Mouse (Mus musculus) embryo, embryonic 10 days (tissue): ENCODE results near the gene Hhatl.

ENCODE experiments used
- DNase-seq: peaks from one replicate; pipeline ENCODE4 v3.0.0-alpha.2; 2015; ENCODE audit warnings: low spot score

The Hhatl gene

GRCm38 (mm10) chr9:121791757-121792521 is at the start of gene Hhatl:
TSS of gene Hhatl (minus strand) at chr9:121792507.
- no peak for DNase-seq

DNA sequence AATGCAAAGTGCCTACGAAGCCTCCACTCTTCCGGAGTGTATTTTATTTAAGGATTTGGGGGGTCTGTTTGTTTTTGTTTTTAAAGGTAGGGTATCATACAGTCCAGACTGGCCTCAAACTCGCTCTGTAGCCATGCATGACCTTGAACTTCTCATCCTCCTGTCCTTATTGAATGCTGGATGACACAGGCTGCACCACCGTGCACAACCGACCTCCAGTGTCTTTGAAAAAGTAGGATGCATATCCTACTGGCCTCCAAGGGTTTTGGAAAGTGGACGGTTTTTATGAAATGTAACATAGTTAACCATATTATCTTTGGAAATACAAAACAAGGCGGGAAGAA is 47.3 kb upstream of the Hhatl start:
- no peak for DNase-seq

GRCm38 (mm10) chr9:121838829-121839621 is 46.7 kb upstream of the Hhatl start, which contains the start of gene Ccdc13:
TSS of gene Ccdc13 (minus strand) at chr9:121839461.
- peak; percentile 94 for DNase-seq

GRCm38 (mm10) chr9:121838008-121838407 is 45.7 kb upstream of the Hhatl start:
- DNase-seq, result no peak

- DNase-seq, result no peak
Observed at GRCm38 (mm10) chr9:121833825-121834224, 41.5 kb upstream of the Hhatl start.

DNA sequence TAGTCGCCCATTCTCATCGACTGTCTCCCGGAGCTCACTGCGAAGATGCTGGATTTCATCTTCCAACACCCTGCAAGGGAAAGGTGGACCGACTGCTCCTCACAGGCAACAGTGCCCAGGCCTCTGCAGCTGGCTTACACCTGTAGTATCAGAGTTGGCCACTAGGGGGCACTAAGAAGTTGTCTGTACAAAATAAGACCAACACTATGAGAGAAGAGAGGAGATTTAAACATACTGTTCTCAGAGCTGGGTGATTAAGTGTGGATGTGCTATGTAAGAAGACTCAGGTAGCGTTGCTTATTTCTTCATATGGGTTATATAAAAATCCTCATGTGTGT is 38.6 kb upstream of the Hhatl start:
- DNase-seq, result peak; percentile 78

GRCm38 (mm10) chr9:121830243-121830955 is 38.1 kb upstream of the Hhatl start:
- peak; percentile 52 for DNase-seq

GRCm38 (mm10) chr9:121829270-121829992 is 37.1 kb upstream of the Hhatl start:
- DNase-seq, result no peak

- no peak for DNase-seq
Observed at GRCm38 (mm10) chr9:121828314-121828713, 36.0 kb upstream of the Hhatl start.

- no peak for DNase-seq
Observed at GRCm38 (mm10) chr9:121826356-121826755, 34.0 kb upstream of the Hhatl start.

DNA sequence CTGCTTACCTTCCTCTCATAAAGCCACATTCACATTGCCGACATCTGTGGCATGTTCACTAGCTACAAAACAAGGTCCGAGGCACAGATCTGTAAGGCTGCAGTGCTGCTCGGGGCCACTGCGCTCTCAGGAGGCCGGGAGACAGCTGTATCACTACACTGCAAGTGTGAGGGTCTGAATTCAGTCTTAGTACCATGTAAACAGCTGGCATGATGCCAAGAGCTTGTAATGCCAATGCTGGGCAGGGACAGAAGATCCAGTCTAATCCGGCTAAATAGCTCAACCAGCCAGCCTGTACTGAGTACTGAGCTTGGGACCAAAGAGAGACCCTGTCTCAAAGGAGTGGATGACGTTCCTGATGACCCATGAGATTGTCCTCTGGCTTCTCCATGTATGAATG is 31.7 kb upstream of the Hhatl start:
- DNase-seq, result no peak

- DNase-seq, result no peak
Observed at GRCm38 (mm10) chr9:121823051-121823450, 30.7 kb upstream of the Hhatl start.

DNA sequence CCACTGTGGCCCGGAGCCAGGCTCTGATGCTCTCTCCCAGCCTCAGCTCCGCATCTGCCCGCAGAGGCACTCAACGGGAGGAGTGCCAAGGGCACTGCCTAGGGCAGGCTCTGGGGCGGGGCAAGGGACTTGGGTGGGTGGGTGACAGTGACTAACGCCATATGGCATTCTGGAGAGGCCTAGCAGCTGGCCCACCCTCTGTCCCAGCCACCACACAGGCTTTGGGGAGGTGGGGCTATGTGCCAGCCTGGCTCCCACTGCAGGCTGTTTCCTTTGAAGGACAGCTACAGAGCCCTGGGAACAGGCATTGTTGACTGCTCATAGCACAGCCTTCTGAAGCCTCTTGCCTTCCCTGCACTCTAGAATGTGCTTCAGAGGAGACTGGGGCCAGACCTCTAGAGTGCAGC is 30.3 kb upstream of the Hhatl start:
- DNase-seq, result no peak

GRCm38 (mm10) chr9:121820765-121821164 is 28.5 kb upstream of the Hhatl start:
- no peak for DNase-seq

GRCm38 (mm10) chr9:121819771-121820471 is 27.6 kb upstream of the Hhatl start:
- no peak for DNase-seq

- no peak for DNase-seq
Observed at GRCm38 (mm10) chr9:121819073-121819770, 26.9 kb upstream of the Hhatl start.

- no peak for DNase-seq
Observed at GRCm38 (mm10) chr9:121815183-121815582, 22.9 kb upstream of the Hhatl start.

DNA sequence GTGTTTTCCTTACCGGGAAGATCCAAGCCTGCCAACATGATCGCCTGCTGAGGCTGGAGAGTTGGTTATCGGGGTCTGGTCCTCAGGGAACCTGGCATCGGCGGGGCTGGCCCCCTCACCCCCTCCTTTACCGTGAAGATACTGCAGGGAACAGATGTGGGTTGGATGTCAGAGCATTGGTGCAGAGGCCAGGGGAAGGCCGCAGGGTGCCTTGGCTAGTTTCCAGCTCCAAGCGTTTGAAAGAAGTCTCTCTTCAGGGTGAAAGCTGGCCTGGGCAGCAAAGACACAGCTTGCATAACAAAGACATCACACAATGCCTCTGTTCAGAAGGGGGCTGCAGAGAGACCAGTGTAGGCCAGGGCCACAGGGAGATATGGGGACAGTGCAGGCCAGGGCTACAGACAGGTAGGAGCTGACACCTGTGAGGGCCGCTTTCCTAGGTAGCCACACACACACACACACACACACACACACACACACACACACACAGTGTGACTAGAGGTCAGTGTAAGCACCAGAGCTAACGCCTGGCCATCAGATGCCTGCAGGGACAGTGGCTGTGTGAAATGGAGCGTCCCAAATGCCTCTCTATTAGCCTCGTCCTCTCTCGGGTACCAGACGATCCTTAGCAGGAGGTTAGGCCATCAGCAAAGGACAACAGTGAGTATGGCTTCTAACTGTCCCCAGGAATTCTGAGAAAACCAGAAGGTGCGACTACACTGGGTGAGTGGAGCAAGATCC is 17.9 kb upstream of the Hhatl start:
- DNase-seq, result no peak

GRCm38 (mm10) chr9:121808511-121808910 is 16.2 kb upstream of the Hhatl start:
- no peak for DNase-seq

- DNase-seq, result no peak
Observed at GRCm38 (mm10) chr9:121807947-121808346, 15.6 kb upstream of the Hhatl start.
